Mouse (Mus musculus) lung, postnatal 0 days (tissue): Measurements from ENCODE around the gene Ankrd28.

ENCODE experiments used
- CTCF ChIP-seq: IDR thresholded peaks from 2 replicates; pipeline ENCODE4 v1.5.1; 2016; ENCODE audit warnings: antibody characterized with exemption, mild to moderate bottlenecking
- EP300 ChIP-seq: IDR thresholded peaks from 2 replicates; pipeline ENCODE4 v1.6.1; 2016; ENCODE audit warnings: antibody characterized with exemption, mild to moderate bottlenecking, control low read depth

GRCm38 (mm10) chr14:31662555-31663211, 167.8 kb downstream of the Ankrd28 start:
- TF ChIP-seq EP300 (peak; percentile 81), CTCF (peak; percentile 32; the same call in 1 of the 2 replicates)
